In genomic region chr12:113151661-113152271, GRCm38 (mm10) we compare ENCODE assay signal across 7 mouse cellular contexts. TPM values are rescaled to one million over a fixed set of nuclear protein-coding genes. Genes with fewer than 3 reads are reported as not detected.
A peak's percentile ranks its signal among the peaks of the same experiment; 100 is the strongest.
DNase-seq lines count a peak whose midpoint lies in the region; ATAC-seq and TF ChIP-seq lines count a peak whose summit lies in the region.

No protein-coding gene starts in this region.

- no peaks in the 10 kb centered on the region for H3K9me3 ChIP-seq in ES-E14 (ENCODE audit: control insufficient read depth, insufficient read depth, low read depth, low read length)
- H3K9me3 ChIP-seq in kidney, embryonic 14.5 days (ENCODE audit: control insufficient read depth, low read length): no peaks in the 10 kb centered on the region

- no peaks in the 10 kb centered on the region for H3K27me3 ChIP-seq in kidney, embryonic 14.5 days (ENCODE audit: control insufficient read depth, insufficient read depth, low read length)

- peak overlapping the region; percentile 60 for H3K4me2 ChIP-seq in kidney, embryonic 14.5 days (replicated peaks; ENCODE audit: low read depth, low read length)

- ATAC-seq in kidney, embryonic 14.5 days (ENCODE audit: low FRiP score, low TSS enrichment): no peak
- ATAC-seq in erythroid progenitor cell, adult 5-6 weeks (replicated peaks; ENCODE audit: low FRiP score, poor library complexity, severe bottlenecking): no peak

- no peak for DNase-seq in ES-E14 (ENCODE audit: low read depth, low spot score)
- DNase-seq in embryo, embryonic 10 days (ENCODE audit: low spot score): peak; percentile 46
- peak; percentile 73 for DNase-seq in heart, adult 8-10 months (ENCODE audit: low spot score)
- DNase-seq in lung, postnatal 10 days: peak; percentile 66
- peak; percentile 44 to 58 for DNase-seq in spleen, postnatal 14 days (ENCODE audit: low spot score in 2 of 2)

- peaks cover 4 to 43% of the 10 kb centered on the region in 2 experiments for H3K4me1 ChIP-seq in ES-E14 (ENCODE audit: control insufficient read depth in 2 of 2, insufficient read depth in 2 of 2, low read length in 2 of 2, poor library complexity in 1 of 2)
- H3K4me1 ChIP-seq in kidney, embryonic 14.5 days (ENCODE audit: control insufficient read depth, insufficient read depth, low read length): peaks cover 17% of the 10 kb centered on the region; the same call in 1 of the 2 replicates

- peak overlapping the region; percentile 63 to 80 for H3K4me3 ChIP-seq in ES-E14 (ENCODE audit: insufficient read depth in 1 of 2, low read depth in 1 of 2, low read length in 2 of 2, poor library complexity in 1 of 2, severe bottlenecking in 1 of 2)
- peak overlapping the region; percentile 41 for H3K4me3 ChIP-seq in kidney, embryonic 14.5 days (ENCODE audit: low read length)

- H3K36me3 ChIP-seq in ES-E14 (ENCODE audit: control insufficient read depth, insufficient read depth, low read length, poor library complexity, severe bottlenecking): peaks cover 4% of the 10 kb centered on the region; the same call in 1 of the 2 replicates
- no peaks in the 10 kb centered on the region for H3K36me3 ChIP-seq in kidney, embryonic 14.5 days (ENCODE audit: control insufficient read depth, insufficient read depth, low read length)

- in situ Hi-C loops in ES-E14 (cut with MboI; ENCODE audit: low sequenced_read_pairs in 2 of 2, unreplicated experiment in 2 of 2): no loop called here

- H3K9ac ChIP-seq in ES-E14 (ENCODE audit: insufficient read depth, low read depth, low read length, poor library complexity, severe bottlenecking): peak overlapping the region; percentile 32
- H3K9ac ChIP-seq in kidney, embryonic 14.5 days (ENCODE audit: low read depth, low read length): peak overlapping the region; percentile 5

- under 1% methylated on average over 36 of the region's 36 CpGs for WGBS in kidney, embryonic 14.5 days

- H3K27ac ChIP-seq in ES-E14 (ENCODE audit: insufficient read depth, low read depth, low read length, poor library complexity, severe bottlenecking): no peak overlapping the region
- no peak overlapping the region for H3K27ac ChIP-seq in kidney, embryonic 14.5 days (ENCODE audit: low read depth, low read length)

TF ChIP-seq in ES-E14, 5 proteins besides CTCF, POLR2A, EP300 and RAD21:
- TF ChIP-seq CHD2 (IDR thresholded peaks at IDR 0.05; ENCODE audit: low read depth, low read length) (no peak), ZC3H11A (IDR thresholded peaks at IDR 0.05; ENCODE audit: borderline replicate concordance, low read depth, low read length) (no peak), ZNF384 (IDR thresholded peaks at IDR 0.05; ENCODE audit: low read depth, low read length) (no peak), MAFK (IDR thresholded peaks at IDR 0.05; ENCODE audit: insufficient read depth, low read depth, low read length) (no peak), HCFC1 (IDR thresholded peaks at IDR 0.05; ENCODE audit: borderline replicate concordance, insufficient read depth, low read length) (no peak)

RNA-seq across cellular contexts. Expression of gene Tedc1, which starts 4.5 kb away (rescaled TPM):
- 30.3 and 48.0 TPM in 2 replicates for total RNA-seq in ES-E14 (2012; rRNA removed)
- total RNA-seq in heart, adult 8-10 months (2022): under 1 TPM; 0.12 to 0.49 (median 0.33) TPM
- polyA plus RNA-seq in kidney, embryonic 14.5 days (2014; fragmentation: Nextera tagmentation; extraction: Ambion mirVana): 33.0 and 37.4 TPM in 2 replicates
- 11.3 and 18.7 TPM in 2 replicates for total RNA-seq in erythroid progenitor cell, adult 5-6 weeks (2015; ENCODE audit: low replicate concordance)
- total RNA-seq in erythroid progenitor cell, adult 5-6 weeks (2017; ENCODE audit: low replicate concordance): 18.9 and 38.9 TPM in 2 replicates

RNA-seq across cellular contexts. Expression of gene Crip1, which starts 5.7 kb away (rescaled TPM):
- 173 and 210 TPM in 2 replicates for total RNA-seq in ES-E14 (2012; rRNA removed)
- total RNA-seq in heart, adult 8-10 months (2022): 100 to 1,000 TPM; 154 to 215 (median 169) TPM
- polyA plus RNA-seq in kidney, embryonic 14.5 days (2014; fragmentation: Nextera tagmentation; extraction: Ambion mirVana): 194 and 281 TPM in 2 replicates
- total RNA-seq in erythroid progenitor cell, adult 5-6 weeks (2015; ENCODE audit: low replicate concordance): 106 and 143 TPM in 2 replicates
- 93.8 and 176 TPM in 2 replicates for total RNA-seq in erythroid progenitor cell, adult 5-6 weeks (2017; ENCODE audit: low replicate concordance)

RNA-seq across cellular contexts. Expression of gene Crip2, which starts 11.7 kb away (rescaled TPM):
- 54.6 and 62.2 TPM in 2 replicates for total RNA-seq in ES-E14 (2012; rRNA removed)
- 1,000 to 10,000 TPM; 1,612 to 1,913 (median 1,690) TPM for total RNA-seq in heart, adult 8-10 months (2022)
- polyA plus RNA-seq in kidney, embryonic 14.5 days (2014; fragmentation: Nextera tagmentation; extraction: Ambion mirVana): 162 and 174 TPM in 2 replicates
- total RNA-seq in erythroid progenitor cell, adult 5-6 weeks (2015; ENCODE audit: low replicate concordance): 22.7 and 54.1 TPM in 2 replicates
- total RNA-seq in erythroid progenitor cell, adult 5-6 weeks (2017; ENCODE audit: low replicate concordance): 16.0 and 29.5 TPM in 2 replicates

RNA-seq across cellular contexts. Expression of gene Tmem121, which starts 34.0 kb away (rescaled TPM):
- total RNA-seq in ES-E14 (2012; rRNA removed): 12.5 and 20.3 TPM in 2 replicates
- total RNA-seq in heart, adult 8-10 months (2022): under 1 TPM in 2 of 4 experiments, not detected in 2; 0.16 to 0.22 TPM
- 4.2 and 13.9 TPM in 2 replicates for polyA plus RNA-seq in kidney, embryonic 14.5 days (2014; fragmentation: Nextera tagmentation; extraction: Ambion mirVana)
- total RNA-seq in erythroid progenitor cell, adult 5-6 weeks (2015; ENCODE audit: low replicate concordance): not detected in 2 replicates
- total RNA-seq in erythroid progenitor cell, adult 5-6 weeks (2017; ENCODE audit: low replicate concordance): not detected in 2 replicates

RNA-seq across cellular contexts. Expression of gene Mta1, which starts 53.7 kb away (rescaled TPM):
- 30.3 and 49.7 TPM in 2 replicates for total RNA-seq in ES-E14 (2012; rRNA removed)
- 10 to 100 TPM; 45.0 to 47.2 (median 46.1) TPM for total RNA-seq in heart, adult 8-10 months (2022)
- polyA plus RNA-seq in kidney, embryonic 14.5 days (2014; fragmentation: Nextera tagmentation; extraction: Ambion mirVana): 23.0 and 26.2 TPM in 2 replicates
- 27.2 and 40.4 TPM in 2 replicates for total RNA-seq in erythroid progenitor cell, adult 5-6 weeks (2015; ENCODE audit: low replicate concordance)
- total RNA-seq in erythroid progenitor cell, adult 5-6 weeks (2017; ENCODE audit: low replicate concordance): 17.6 and 21.6 TPM in 2 replicates

Comparison
In these comparisons a context has a peak if more than half of its experiments do, and no peak if none do; other contexts are left out.
1. RNA of gene Tedc1, which starts 4.5 kb away (total RNA-seq): 11.3 to 38.9 TPM in erythroid progenitor cell, adult 5-6 weeks and 30.3 to 48.0 TPM in ES-E14; 0.12 to 0.49 TPM in heart, adult 8-10 months; every median in the first group is over 4 times any median in the second.
2. RNA of gene Crip2, which starts 11.7 kb away (total RNA-seq): 1,612 to 1,913 TPM in heart, adult 8-10 months; 54.6 to 62.2 TPM in ES-E14 and 16.0 to 54.1 TPM in erythroid progenitor cell, adult 5-6 weeks; every median in the first group is over 10 times any median in the second.